Mouse (Mus musculus) retina, embryonic 14.5 days (tissue): ENCODE data around the gene Gm8374.
A peak's percentile ranks its signal among the peaks of the same experiment; 100 is the strongest.
"Not testable (repeated sequence)": the region's sequence is repeated elsewhere in the genome, so short reads cannot be mapped to it uniquely, and the experiment has no call there.

Source experiments
- DNase-seq: peaks from one replicate; pipeline ENCODE4 v3.0.0-alpha.2; 2015; ENCODE audit warnings: low spot score

The Gm8374 gene

GRCm38 (mm10) chr14:7365034-7365433, at the start of gene Gm8374:
Gene Gm8374 (minus strand): TSS chr14:7365134.
- not testable (repeated sequence) for DNase-seq

GRCm38 (mm10) chr14:7332295-7332694, 32.6 kb downstream of the Gm8374 start, which contains the start of gene Gm5797:
Gene Gm5797 (minus strand): TSS chr14:7332395.
- DNase-seq: not testable (repeated sequence)

- DNase-seq: peak; percentile 75
These were observed 49.8 kb downstream of the Gm8374 start for GRCm38 (mm10) chr14:7315093-7315492.

DNA sequence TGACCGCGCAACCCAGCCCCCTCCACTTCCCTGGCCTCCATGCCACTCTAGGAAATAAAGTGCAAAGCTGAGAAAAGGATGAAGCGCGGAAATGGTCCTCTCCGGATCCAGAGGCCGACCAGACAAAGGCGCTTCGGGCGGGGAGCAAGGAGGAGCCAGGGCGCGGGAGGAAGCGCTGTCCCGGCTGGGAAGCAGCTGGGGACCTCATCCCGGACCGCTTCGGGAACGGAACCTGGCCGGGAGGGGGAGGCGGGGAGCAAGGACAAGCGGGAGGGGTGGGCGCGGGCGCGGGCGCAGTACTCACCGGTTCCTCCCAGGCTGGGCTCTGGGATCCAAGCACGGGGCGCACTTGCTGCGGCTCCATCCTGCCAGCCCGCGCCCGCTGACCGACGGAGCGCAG, 50.3 kb downstream of the Gm8374 start, which contains the start of gene Gm3739:
TSS of gene Gm3739 (minus strand) at position 389 of the 400 bp plus-strand sequence.
- DNase-seq: not testable (repeated sequence)
